Mouse (Mus musculus) WW6 (cell line): ENCODE measurements around the gene Erc2.
"Not testable (repeated sequence)": the region's sequence is repeated elsewhere in the genome, so short reads cannot be mapped to it uniquely, and the experiment has no call there.

Experiments used
- DNase-seq: peaks from one replicate; pipeline ENCODE4 v3.0.0-alpha.2; 2013; ENCODE audit warnings: low read depth, low spot score

Erc2 gene

DNA sequence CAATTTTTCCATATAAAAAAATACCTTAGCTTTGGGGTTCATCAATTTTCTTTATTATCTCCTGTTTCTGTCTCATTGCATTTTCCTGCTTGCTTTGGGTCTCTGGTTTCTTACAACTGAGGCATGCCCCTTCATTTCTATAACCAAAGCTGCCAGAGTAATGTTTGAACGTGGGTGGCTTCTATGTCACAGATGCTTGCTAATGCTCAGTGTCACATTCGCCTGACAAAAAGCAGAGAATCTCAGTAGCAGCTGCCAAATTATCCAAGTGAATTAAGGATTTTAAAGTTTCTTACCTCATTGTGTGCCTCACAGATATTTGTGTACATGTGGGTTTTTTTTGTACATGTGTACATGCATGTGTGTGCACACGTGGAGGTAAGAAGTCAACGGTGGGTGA, 210.0 kb downstream of the Erc2 start:
- no peak for DNase-seq

DNA sequence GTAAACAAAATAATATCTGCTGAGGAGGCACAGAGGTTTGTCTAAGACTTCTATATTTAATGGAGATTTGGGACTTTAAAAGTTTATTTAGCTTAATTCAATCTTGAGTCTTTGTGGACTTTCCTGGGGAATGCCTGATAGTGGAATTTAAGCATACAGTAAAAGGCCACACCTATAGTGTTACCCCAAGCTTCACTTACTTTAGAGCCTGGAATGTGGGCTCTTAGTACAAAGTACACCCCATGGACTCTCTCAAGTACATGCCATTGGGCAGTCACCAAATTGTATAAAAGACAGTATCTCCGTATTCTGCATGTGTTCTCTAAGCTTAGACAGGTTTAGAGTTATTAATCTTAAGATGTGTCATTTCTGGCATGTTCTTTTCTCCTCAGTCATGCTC, 213.1 kb downstream of the Erc2 start:
- no peak for DNase-seq

DNA sequence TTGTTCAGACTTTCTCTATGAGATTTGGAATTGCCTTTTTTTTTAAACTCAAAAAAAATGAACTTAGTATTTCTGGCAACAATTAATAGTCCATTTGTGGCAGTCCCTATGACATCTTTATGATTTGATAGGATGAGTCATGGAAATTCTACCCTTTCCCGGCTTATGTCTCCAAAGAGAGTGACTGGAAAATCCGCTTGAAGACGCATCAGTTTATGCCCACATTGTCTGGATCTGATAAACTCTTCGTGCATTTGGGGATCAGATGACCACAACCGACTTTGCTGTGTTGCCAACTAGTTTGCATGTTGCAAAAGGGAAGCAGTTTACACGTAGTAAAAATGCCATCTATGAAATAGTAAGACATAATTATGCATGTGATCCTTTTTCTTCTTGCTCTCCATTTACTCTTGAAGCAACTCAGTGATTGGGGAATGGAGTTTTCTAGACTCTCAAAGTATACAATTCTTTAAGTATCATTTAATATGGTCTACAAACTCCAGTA, 215.4 kb downstream of the Erc2 start:
- no peak for DNase-seq

DNA sequence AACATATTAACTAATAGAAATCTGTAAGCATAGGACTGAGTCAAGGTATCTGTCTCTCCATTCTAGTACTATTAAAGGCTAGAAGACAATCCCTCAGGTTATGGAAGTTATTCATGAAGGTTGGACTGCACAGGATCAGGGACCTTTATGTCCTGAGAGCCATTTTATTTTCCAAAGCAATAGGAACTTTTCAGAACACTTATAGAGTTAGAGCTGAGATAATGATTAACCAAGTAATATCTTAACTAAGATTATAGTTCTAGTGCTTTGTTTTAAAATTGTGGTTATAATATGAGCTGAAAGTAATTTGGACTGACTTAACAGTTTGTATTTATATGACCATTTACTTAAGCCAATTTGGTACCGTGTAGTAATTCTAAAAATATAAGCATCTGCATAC, 217.9 kb downstream of the Erc2 start:
- no peak for DNase-seq

DNA sequence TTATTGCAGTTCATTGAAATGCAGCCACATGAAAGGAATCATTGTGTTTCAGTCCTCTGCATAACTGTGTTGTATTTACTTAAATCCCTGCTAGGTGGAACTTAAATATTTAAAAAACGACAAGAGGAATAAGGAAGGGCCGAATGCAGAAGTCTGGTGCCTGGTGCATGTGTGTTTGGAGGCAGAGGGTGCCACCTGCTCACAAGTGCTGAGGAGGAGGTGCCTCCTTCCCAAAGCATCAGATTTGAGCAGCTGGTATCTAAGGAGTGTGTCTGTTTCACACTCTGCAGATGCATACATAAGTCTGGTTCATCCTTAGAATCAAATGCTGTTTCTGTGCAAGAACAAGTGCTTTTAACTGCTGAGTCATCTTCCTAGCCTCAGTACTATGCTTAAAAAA, 224.6 kb downstream of the Erc2 start:
- DNase-seq: no peak

DNA sequence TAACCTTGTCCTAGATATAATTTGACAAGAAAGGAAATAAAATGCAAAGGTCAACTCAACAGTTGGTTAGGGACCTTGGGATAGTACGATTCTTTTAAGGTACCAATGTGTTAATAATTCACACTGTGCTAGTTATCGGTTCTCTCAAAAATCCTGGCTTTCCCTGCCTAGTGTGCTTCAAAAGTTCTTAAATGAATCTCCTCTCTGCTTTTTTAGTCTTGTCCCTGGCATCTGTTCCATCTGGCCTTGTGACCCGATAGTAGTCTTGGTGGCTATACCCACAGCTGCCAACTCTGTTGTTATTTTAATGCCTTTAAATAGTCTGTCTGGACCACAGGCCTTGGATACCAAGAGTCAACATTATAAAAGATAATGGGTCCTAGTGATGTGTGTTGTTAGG, 225.1 kb downstream of the Erc2 start:
- DNase-seq: no peak

DNA sequence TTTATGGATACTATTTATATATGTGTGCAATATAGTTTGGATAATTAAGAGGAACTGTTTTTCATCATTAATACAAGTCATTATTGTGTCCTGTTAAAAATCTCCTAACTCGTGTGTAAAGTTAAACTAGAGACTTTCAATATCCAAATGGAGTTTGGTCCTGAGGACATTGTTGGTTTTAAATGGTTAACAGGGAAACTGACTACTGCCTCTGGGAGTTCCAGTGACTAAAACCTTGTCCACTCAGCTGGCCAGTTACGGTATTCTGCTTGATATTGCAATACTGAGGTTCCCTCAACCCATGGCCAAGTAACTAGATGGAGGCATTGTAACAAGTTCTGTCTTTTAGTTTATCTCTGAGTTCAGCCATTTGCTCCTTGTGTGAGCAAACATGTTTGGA, 229.0 kb downstream of the Erc2 start:
- no peak for DNase-seq

DNA sequence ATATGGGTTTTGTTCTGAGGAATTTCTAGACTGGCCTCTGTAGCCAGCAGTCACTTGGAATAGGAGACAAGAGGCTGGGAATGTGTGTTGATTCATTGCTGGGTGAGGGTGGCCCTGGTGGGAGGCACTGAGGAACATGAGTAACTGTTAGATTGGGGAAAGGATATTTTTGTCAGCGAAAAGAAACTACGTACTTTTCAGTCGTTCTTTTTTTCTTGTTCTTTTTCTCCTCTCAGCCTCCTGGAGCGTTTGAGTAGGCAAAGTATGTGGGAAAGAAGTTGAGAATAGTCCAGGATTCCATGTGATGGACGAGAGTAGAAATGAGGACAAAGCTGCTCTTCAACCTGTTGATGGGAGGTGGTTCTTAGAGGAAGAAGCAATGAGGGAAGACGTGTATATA, 230.4 kb downstream of the Erc2 start:
- no peak for DNase-seq

DNA sequence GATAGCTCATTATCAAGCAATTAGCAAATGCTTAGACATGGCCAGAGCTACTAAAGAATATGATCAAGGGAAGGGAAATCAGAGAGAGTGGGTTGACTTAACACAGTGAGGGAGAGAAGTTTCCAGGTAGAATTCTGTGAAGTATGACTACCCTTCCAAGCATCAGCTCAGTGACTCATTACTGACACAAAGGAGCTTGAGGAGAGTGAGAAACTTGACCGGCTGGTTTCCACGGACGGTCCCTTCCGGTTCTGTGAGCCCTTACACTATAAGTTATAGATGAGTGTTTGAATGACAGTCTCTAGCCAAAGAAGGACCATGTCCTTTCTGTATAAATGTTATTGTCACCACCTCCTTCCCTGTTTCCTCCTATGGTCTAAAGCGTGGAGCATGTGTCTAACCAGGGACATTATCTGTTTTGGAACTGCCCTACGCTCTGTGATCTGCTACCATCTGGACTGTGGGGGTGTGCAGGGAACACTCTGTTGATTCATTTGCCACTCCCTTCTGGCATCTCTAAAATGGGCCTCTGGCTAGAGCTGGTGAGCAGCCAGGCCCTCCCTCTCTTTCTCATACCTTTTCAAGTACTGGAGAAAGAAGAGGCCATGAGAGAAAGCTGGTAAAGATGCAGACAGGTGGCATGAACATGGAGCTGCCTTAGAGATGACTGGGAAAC, 238.3 kb downstream of the Erc2 start:
- DNase-seq: no peak

DNA sequence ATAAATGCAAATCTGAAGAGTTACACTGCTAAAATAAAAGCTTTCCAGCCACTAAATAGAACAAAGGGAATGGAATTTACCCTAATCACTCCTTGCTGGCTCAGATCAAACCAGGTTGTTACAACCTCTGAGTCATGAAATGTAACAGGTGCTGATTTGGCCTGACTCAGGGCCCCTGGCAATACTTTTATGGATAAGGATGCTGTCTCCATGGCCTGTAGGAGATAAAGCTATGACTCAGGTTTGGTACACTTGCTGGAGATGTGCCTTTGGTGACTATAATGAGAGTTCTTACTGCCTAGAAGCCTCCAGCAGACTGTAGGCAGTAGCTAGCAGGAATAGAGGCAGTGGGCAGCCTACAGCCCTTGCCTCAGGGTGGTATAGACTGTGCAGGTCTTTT, 240.1 kb downstream of the Erc2 start:
- DNase-seq: no peak

DNA sequence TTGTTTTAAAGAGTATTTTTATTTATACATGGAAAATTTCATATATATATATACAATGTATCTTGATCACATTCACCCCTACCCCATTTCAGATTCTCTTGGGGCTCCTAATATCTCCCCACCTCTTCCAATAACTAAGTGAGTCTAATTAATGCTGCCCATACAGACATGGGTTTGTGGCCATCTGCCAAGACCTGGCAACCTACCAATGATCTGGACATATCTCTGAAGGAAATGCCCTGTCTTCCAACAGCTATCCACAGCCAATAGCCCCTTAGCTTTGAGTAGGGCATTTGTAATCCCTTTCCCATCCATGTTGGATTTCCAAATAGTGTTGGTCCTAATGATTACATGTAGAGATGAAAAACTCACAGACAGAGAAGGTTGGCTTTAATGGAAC, 245.2 kb downstream of the Erc2 start:
- no peak for DNase-seq

DNA sequence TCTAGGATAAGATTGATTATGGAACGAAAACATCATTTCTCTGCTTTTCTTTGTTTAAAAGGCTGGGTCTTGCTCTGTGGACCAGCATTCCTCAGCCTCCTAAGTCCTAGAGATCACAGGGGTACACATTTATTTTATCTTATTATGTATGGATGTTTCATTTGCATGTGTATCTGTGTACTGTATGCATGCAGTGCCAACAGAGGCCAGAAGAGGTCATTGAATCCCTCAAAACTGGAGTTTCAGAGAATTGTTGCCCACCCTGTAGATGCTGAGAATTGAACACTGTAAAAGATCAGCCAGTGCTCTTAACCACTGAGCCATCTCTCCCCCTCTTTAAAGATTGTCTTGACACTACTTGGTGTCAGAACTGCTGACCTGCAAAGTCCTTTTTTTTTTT, 251.4 kb downstream of the Erc2 start:
- no peak for DNase-seq

DNA sequence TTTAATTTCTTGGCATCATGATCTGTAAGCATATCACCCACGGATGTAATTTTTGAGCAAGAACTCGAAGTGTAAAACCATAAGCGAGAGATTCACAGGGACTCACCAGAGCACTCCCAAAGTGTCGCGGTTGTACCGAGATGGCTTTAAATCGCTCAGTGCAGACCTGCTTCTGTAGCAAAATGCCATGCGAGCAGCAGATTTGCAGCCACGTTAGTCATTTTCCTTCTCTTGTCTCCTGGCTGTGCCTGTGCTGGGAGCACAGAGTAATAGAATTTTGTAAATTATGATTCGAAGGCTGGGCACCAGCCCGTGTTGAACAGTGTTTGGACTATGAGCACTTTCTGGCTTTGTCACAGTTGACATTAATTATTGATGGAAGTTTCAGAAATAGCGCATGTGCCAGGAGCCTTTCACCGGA, 253.8 kb downstream of the Erc2 start:
- no peak for DNase-seq

DNA sequence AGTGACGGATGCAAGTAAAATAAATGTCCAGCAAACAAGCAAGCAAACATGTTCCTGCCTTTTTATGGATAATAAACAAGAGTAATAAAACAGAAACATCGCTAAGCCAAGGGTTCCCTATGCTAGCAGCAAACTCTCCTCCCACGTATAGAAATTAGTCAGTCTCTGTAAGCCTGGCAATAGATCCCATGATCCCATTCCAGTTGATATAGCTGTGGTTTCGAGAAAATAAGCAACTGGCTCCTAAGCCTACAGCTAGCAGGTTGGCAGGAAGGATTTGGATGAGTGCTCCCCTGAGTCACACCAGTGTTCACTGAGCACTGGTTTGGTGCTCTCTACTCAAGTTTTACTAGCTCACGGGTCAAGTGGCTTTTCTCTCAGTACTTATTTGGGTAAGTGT, 259.7 kb downstream of the Erc2 start:
- no peak for DNase-seq

DNA sequence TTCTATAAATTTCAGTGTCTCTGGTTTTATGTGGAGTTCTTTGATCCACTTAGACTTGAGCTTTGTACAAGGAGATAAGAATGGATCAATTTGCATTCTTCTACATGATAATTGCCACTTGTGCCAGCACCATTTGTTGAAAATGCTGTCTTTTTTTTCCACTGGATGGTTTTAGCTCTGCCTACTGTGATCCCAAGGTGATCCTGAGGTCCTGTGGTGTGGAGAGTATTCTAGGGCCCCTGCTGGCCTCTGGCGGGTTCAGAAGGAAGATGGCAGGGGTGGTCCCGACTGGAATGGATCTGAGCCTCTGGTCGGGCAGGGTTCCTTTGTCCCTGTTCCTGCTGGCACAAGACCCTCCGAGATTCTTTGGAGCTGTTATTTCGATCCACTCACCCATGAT, 264.1 kb downstream of the Erc2 start:
- not testable (repeated sequence) for DNase-seq

DNA sequence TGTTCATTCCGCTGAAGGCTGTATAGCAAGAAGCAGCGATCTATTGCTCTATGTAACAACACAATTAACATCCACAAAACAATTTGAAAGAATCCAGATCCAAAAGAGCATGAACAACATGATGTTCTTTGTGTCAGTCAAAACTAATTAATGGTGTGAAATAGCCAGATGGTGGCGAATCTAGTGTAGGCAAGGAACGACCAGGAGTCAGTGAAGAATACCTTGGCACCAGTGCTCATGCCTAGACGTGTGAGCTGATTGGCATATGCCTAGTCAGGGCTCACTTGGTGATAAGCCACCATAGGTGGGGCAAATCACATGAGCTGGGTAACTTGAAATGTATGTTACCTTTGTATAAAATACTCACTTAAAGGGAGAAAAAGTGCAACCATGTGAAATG, 265.3 kb downstream of the Erc2 start:
- DNase-seq: no peak

DNA sequence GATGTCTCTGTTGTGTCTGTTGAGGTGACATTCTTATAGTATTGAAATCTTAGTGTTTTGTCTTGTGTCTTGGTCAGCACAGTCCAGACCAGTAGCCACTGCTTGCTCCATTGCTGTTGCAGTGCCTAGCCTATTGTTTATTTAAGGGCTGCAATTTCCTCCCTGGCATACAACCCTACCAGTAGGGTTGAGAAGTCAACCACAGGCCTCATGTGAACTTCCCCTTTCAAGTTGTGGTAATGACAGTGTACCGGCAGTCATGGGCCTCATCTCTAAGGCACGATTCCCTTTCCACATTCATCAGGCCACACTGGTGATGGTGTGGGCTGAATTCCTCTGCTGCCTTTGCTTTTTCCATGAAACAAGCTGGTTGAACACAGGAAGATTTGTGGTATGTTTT, 267.4 kb downstream of the Erc2 start:
- no peak for DNase-seq

DNA sequence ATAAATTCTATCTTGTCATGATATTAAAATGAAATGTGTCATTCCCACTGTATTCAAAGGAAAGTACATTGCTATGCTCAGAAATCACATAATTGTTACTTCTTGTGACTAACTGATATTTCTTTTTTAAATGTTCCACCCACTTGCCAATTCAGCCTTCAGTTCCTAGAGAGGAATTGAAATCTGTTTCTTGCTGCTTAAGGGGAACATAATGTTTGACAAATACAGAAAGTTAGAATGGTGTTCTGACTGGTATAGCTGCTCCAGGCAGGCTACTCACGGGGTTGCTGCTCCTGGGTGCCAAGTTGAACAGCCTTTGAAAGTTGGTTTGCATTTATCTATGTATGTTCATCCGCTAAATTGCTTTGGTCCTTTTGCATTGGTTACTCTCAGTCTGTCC, 270.2 kb downstream of the Erc2 start:
- no peak for DNase-seq

DNA sequence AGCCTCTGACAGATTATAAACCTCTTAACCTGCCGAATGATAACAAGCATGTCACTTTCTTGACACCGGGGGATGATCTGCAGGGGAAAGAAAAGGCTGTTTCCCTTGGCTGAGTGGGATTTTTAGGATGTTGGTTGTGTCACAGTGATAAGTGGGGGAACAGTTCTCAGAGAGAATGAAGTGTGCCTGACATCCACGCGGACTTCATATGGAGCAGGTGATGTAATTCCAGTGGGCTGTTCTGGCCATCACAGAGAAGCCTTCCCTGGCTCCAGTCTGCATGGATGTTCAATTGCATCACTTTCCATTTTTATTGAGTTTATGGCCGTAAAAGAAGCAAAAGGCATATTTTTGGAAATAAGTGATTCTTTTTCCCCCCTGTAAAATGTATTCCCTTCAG, 279.5 kb downstream of the Erc2 start:
- DNase-seq: no peak

DNA sequence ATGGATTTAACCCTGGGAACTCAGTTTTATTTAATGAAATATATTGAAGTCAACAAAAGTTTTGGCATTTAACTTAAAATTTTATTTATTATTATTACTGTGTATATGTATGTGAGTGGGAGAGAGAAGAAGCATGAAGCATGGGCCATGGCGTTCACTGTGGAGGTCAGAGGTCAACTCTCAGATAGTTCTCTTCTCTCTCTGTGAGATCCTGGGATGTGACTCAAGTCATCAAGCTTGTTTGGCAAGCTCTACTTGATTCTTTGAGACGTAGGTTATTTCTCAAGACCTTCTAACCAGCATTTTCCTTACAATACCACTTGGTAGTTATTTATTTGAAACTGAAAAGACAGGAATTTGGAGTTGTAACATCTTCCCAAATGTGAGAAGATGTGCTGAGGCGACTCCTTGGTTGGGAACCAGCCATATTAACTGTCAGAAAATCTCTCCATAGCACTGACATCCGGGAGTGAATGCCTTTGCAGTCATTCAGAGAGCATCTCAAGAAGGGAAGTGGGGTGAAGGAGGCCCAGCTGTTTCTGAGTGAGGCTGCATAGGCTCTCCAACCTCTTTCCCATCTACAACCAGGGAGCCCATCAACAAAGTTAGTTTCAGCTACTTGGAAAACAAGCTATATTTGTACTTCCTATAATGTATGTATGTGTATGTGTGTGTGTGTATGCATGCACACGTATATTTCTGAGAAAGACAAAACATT, 299.6 kb downstream of the Erc2 start:
- no peak for DNase-seq

DNA sequence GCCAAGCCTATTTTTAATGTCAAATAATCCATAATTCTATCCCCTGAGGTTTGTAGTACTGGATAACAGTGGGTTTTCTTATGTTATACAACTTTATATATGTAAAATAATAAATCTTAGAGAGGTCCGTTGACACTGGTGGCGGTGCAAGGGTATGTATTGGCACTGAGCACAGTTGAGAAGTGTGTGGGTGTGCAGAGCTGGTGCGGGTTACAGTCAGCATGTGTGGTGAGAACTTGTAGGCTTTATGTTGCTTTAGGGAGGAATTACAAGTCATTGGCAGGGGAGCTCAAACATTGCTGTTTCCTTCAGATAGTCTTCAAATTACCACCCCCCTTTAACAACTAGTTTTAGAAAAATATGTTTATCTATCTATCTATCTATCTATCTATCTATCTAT, 305.1 kb downstream of the Erc2 start:
- no peak for DNase-seq

DNA sequence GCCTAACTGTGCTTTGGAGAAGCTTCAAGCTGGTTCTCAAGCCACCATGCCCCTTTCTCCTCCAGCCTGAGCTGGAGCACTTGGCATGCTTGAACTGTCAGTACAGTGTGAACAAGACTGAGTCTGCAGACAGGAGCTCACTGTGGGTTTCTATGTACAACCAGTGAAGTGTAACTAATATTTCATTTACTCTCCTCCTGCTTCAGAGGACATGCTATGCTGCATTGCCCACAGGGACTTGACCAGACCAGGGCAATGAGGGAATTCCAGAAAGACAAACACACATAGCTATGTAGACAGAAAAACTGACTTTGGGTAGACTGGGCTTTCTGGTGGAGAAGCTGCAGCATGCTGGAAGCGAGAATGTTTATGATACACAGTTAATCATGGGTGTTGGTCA, 311.3 kb downstream of the Erc2 start:
- DNase-seq: no peak

DNA sequence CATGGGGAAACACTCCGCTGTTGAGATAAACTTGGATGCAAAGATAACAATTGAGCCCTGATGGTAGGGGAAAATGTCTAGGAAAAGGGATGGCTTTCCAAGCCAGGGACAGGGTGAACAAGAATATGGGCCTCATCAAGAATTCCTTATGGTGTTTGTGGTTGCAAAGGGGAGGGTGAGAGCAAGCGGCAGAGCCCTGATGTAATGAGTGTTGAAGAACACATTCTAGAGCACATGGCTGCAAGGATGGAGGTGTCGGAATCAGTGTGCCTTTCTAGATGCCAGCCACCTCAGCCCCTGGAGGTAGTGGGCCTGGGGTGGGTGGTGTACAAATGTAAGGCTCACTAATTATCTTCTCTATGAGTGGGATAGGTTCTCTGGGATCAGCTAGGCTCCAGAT, 313.5 kb downstream of the Erc2 start:
- DNase-seq: no peak

DNA sequence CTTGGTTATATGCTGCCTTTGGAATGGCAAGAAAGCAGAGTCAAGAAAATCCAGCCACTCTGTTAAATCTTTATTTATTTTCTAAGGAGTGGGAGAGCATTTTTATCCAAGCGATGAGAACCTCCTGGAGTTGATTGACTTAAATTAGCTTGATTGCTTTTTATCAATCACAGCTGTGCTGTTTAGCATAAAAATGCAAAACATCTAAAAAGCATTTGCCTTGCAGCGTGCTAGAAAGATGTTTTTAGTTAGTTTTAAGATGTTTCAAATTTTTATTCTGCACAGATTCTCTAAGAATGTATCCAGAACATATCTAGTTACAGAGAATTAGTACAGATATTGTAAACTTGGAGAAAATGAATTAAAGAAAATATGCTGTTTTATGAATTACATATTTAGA, 315.7 kb downstream of the Erc2 start:
- no peak for DNase-seq
